Mouse (Mus musculus) forebrain, embryonic 11.5 days (tissue): ENCODE data around the gene Nsd2. TPM values are rescaled to one million over a fixed set of nuclear protein-coding genes. Genes with fewer than 3 reads are reported as not detected.
A peak's percentile ranks its signal among the peaks of the same experiment; 100 is the strongest.

Source experiments
- ATAC-seq: fragments of 200-750 bp; cut with Nextera tagmentation; replicated peaks from 2 replicates; pipeline ENCODE4 v1.8.0; 2017; ENCODE audit warnings: moderate TSS enrichment; ENCODE audit not compliant: low FRiP score
- DNase-seq: peaks from one replicate; pipeline ENCODE4 v3.0.0-alpha.2; 2017; ENCODE audit warnings: low spot score
- H3K27ac ChIP-seq: fragments of 300-500 bp; sonication (generic); 2 replicates; pipeline ENCODE4 v1.5.1; 2014; ENCODE audit warnings: low read depth, low read length
- H3K27me3 ChIP-seq: fragments of 300-500 bp; sonication (generic); 2 replicates; pipeline ENCODE4 v1.6.1; 2014; ENCODE audit warnings: mild to moderate bottlenecking, low read length, mixed read lengths; ENCODE audit not compliant: control insufficient read depth, insufficient read depth
- H3K36me3 ChIP-seq: fragments of 300-500 bp; sonication (generic); 2 replicates; pipeline ENCODE4 v1.6.1; 2014; ENCODE audit warnings: mild to moderate bottlenecking, low read length, moderate library complexity, mixed read lengths; ENCODE audit not compliant: control insufficient read depth, insufficient read depth
- H3K4me1 ChIP-seq: fragments of 300-500 bp; sonication (generic); replicated peaks from 2 replicates; pipeline ENCODE4 v1.6.1; 2014; ENCODE audit warnings: low read length, mixed read lengths; ENCODE audit not compliant: control insufficient read depth, insufficient read depth
- H3K4me2 ChIP-seq: fragments of 300-500 bp; sonication (generic); 2 replicates; pipeline ENCODE4 v1.6.1; 2014; ENCODE audit warnings: low read depth, mild to moderate bottlenecking, low read length, moderate library complexity, mixed read lengths; ENCODE audit not compliant: severe bottlenecking
- H3K4me3 ChIP-seq: fragments of 300-500 bp; sonication (generic); 2 replicates; pipeline ENCODE4 v1.5.1; 2014; ENCODE audit warnings: low read depth, low read length
- H3K9ac ChIP-seq: fragments of 300-500 bp; sonication (generic); 2 replicates; pipeline ENCODE4 v1.6.1; 2014; ENCODE audit warnings: low read length
- H3K9me3 ChIP-seq: fragments of 300-500 bp; sonication (generic); 2 replicates; pipeline ENCODE4 v1.6.1; 2016; ENCODE audit warnings: low read length, mixed read lengths; ENCODE audit not compliant: control insufficient read depth
- WGBS: fragments of 180-500 bp; shearing (Covaris S2); extraction: QIAGEN DNeasy Blood & Tissue Kit; methylation state at CpG from one replicate; pipeline ENCODE4 v1.1.7; 2014; 5-methylcytosine and 5-hydroxymethylcytosine counted together
- polyA plus RNA-seq: library from polyadenylated mRNA; unstranded; fragments of >200 nt; fragmentation: Nextera tagmentation; extraction: Ambion mirVana; gene quantifications from 2 replicates; pipeline ENCODE4 v1.2.1, GENCODE M21; 2014

Nsd2 gene
- polyA plus RNA-seq, 1 experiment from 2014 or later: 131 TPM

DNA sequence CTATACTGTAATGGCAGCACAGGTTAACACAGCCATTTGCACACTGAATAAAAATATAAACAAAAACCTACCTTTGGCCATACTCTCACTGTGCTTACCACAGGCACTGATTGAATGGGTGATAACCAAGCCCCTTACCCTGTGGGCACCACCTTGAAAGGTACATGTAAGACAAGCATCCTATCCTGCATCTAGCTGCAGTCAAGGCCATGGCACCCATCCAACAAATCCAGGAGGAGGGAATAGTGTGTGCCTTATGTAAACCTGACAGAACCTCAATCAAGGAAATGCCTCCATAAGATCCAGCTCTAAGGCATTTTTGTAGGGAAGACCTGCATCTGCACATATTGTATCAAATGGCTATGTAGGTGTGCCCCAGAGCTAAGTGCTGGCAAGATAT, 105.6 kb downstream of the Nsd2 start:
- no peak overlapping the region for H3K4me2 ChIP-seq
- no peak overlapping the region for H3K9ac ChIP-seq
- H3K36me3 ChIP-seq: peaks cover 8% of the 10 kb centered on the region; the same call in 1 of the 2 replicates
- no peak overlapping the region for H3K4me3 ChIP-seq
- no peaks in the 10 kb centered on the region; the same call in 1 of the 2 replicates for H3K9me3 ChIP-seq
- ATAC-seq: no peak
- DNase-seq: no peak
- no peak overlapping the region for H3K27ac ChIP-seq
- no peaks in the 10 kb centered on the region for H3K4me1 ChIP-seq
- H3K27me3 ChIP-seq: no peaks in the 10 kb centered on the region

DNA sequence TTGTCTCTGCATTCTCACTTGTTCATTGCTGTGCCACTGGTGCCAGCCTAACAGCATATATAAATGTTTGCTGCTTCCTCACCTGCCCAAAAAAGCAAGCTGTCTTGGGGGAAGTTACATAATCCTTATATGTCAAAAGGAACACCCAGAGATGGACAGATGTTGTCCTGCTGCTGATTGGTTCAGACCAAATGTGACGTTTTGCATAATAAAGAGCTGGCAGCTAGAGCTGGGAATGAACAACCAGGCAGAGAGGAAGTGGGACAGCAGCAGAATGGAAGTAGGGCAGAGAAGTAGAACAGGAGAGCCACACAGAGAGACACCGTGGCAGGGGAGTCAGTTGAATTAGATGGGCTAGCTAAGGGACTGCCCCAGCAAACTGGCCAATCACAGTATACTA, 111.9 kb downstream of the Nsd2 start:
- Histone ChIP-seq H3K4me3 (no peak overlapping the region), H3K27me3 (no peaks in the 10 kb centered on the region), H3K4me1 (peaks cover 2% of the 10 kb centered on the region; the same call in 1 of the 2 replicates), H3K4me2 (no peak overlapping the region), H3K36me3 (peaks cover 8% of the 10 kb centered on the region; the same call in 1 of the 2 replicates), H3K9me3 (no peaks in the 10 kb centered on the region; the same call in 1 of the 2 replicates), H3K9ac (no peak overlapping the region), H3K27ac (no peak overlapping the region)
- DNase-seq: no peak
- ATAC-seq: no peak
- WGBS: 80% methylated on average over 2 of the region's 2 CpGs

- Histone ChIP-seq H3K9me3 (no peaks in the 10 kb centered on the region; the same call in 1 of the 2 replicates), H3K4me1 (peaks cover 2% of the 10 kb centered on the region; the same call in 1 of the 2 replicates), H3K27ac (no peak overlapping the region), H3K27me3 (no peaks in the 10 kb centered on the region), H3K9ac (no peak overlapping the region), H3K4me2 (peak overlapping the region; percentile 27; the same call in 1 of the 2 replicates), H3K36me3 (peaks cover 8% of the 10 kb centered on the region; the same call in 1 of the 2 replicates), H3K4me3 (no peak overlapping the region)
- no peak for DNase-seq
- ATAC-seq: no peak
- WGBS: 92% methylated on average over 2 of the region's 2 CpGs
These were observed 113.6 kb downstream of the Nsd2 start for GRCm38 (mm10) chr5:33934081-33934480.

- H3K9ac ChIP-seq: no peak overlapping the region
- peak overlapping the region; percentile 94 for H3K4me3 ChIP-seq
- no peaks in the 10 kb centered on the region; the same call in 1 of the 2 replicates for H3K9me3 ChIP-seq
- peaks cover 2% of the 10 kb centered on the region; the same call in 1 of the 2 replicates for H3K4me1 ChIP-seq
- ATAC-seq (no peak), DNase-seq (no peak)
- H3K36me3 ChIP-seq: peaks cover 2% of the 10 kb centered on the region; the same call in 1 of the 2 replicates
- H3K27me3 ChIP-seq: no peaks in the 10 kb centered on the region
- 88% methylated on average over 7 of the region's 7 CpGs for WGBS
- peak overlapping the region; percentile 48 for H3K4me2 ChIP-seq
- no peak overlapping the region for H3K27ac ChIP-seq
These were observed 114.4 kb downstream of the Nsd2 start for GRCm38 (mm10) chr5:33934877-33935276.

- H3K27ac ChIP-seq: peak overlapping the region; percentile 89
- peak overlapping the region; percentile 94 for H3K4me3 ChIP-seq
- H3K9ac ChIP-seq: peak overlapping the region; percentile 92
- H3K27me3 ChIP-seq: no peaks in the 10 kb centered on the region
- peak; percentile 69 for ATAC-seq
- WGBS: under 1% methylated on average over 39 of the region's 39 CpGs
- DNase-seq: no peak
- H3K4me2 ChIP-seq: peak overlapping the region; percentile 48
- H3K9me3 ChIP-seq: no peaks in the 10 kb centered on the region; the same call in 1 of the 2 replicates
- H3K4me1 ChIP-seq: peaks cover 2% of the 10 kb centered on the region; the same call in 1 of the 2 replicates
- H3K36me3 ChIP-seq: no peaks in the 10 kb centered on the region; the same call in 1 of the 2 replicates
These were observed 115.2 kb downstream of the Nsd2 start for GRCm38 (mm10) chr5:33935700-33936111.

DNA sequence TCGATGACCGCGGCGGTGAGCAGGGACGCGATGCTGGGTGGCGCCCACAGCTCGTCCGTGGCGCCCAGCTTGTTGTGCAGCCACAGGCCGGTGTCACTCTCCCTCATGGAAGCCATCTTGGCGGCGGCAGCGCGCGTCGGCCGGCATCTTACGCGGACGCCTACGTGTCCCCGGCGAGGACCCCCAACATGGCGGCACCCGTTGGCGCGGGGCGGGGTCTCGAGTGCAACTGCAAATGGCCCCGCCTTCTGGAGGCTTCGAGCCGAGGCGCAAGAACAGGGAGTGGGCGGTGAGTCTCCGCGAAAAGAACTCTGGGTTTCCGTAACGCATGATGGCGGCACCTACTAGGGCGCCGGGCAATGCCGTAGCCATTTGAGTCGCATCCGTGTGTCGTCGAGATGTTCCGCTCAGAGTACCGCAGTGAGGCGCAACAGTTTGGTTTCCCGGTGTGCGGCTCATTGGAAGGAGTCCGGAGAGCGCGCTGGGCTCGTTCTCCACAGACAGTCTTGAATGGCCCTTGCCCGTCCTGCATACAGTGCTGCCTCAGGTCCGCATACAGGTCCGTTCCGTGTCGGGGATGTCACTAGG, 115.7 kb downstream of the Nsd2 start, which contains the start of gene Nelfa:
Gene Nelfa, minus strand, starts transcription at position 294 of the 588 bp plus-strand sequence.
- Histone ChIP-seq H3K4me1 (peaks cover 2% of the 10 kb centered on the region; the same call in 1 of the 2 replicates), H3K4me2 (peak within 1 kb of the TSS; percentile 59), H3K4me3 (peak within 1 kb of the TSS; percentile 94), H3K36me3 (no peaks in the 10 kb centered on the region; the same call in 1 of the 2 replicates), H3K9me3 (no peaks in the 10 kb centered on the region; the same call in 1 of the 2 replicates), H3K27ac (peak within 1 kb of the TSS; percentile 89), H3K27me3 (no peaks in the 10 kb centered on the region), H3K9ac (peak within 1 kb of the TSS; percentile 92)
- ATAC-seq (peak; percentile 97), DNase-seq (peak; percentile 99)
- under 1% methylated on average over 61 of the region's 61 CpGs for WGBS

DNA sequence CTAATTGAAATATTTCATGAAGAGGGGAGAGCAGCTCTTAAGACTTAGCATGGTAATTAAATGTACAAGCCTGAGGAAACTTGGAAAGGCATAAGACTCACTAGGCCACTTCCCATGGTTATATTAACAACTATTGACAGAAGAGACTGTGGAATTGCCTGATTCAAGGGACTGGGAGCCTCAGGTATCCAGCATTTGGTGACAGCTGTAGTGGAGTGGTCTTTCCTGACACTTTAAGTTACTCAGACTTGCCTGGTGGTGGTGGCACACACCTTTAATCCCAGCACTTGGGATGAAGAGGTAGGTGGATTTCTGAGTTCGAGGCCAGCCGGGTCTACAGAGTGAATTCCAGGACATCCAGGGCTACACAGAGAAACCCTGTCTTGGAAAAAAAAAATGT, 116.7 kb downstream of the Nsd2 start:
- no peak for ATAC-seq
- H3K36me3 ChIP-seq: no peaks in the 10 kb centered on the region; the same call in 1 of the 2 replicates

GRCm38 (mm10) chr5:33938448-33938847, 117.9 kb downstream of the Nsd2 start:
- H3K36me3 ChIP-seq: no peaks in the 10 kb centered on the region; the same call in 1 of the 2 replicates
- H3K4me2 ChIP-seq: no peak overlapping the region
- WGBS: 93% methylated on average over 3 of the region's 3 CpGs
- H3K9me3 ChIP-seq: no peaks in the 10 kb centered on the region; the same call in 1 of the 2 replicates
- DNase-seq: no peak
- H3K4me3 ChIP-seq: no peak overlapping the region
- H3K9ac ChIP-seq: no peak overlapping the region
- no peak overlapping the region for H3K27ac ChIP-seq
- peaks cover 2% of the 10 kb centered on the region; the same call in 1 of the 2 replicates for H3K4me1 ChIP-seq
- ATAC-seq: no peak
- no peaks in the 10 kb centered on the region for H3K27me3 ChIP-seq

More for the DNA sequence above, 116.7 kb downstream of the Nsd2 start:
- WGBS: 96% methylated on average over 2 of the region's 2 CpGs
- Histone ChIP-seq H3K9ac (no peak overlapping the region), H3K9me3 (no peaks in the 10 kb centered on the region; the same call in 1 of the 2 replicates), H3K4me1 (peaks cover 2% of the 10 kb centered on the region; the same call in 1 of the 2 replicates), H3K4me3 (no peak overlapping the region), H3K27ac (no peak overlapping the region), H3K4me2 (no peak overlapping the region; the same call in 1 of the 2 replicates), H3K27me3 (no peaks in the 10 kb centered on the region)
- no peak for DNase-seq
